Mouse (Mus musculus) cerebellum, adult 2 months (tissue): ENCODE results near the gene Zfp770.

ENCODE experiments used
- CTCF ChIP-seq: fragments of 200-500 bp; IDR thresholded peaks from 2 replicates; pipeline ENCODE4 v1.5.1; 2011; ENCODE audit warnings: low read depth, mild to moderate bottlenecking, control low read depth, low read length, moderate library complexity, borderline replicate concordance; ENCODE audit not compliant: insufficient read depth
- POLR2A ChIP-seq: fragments of 200-500 bp; IDR thresholded peaks from 2 replicates; pipeline ENCODE4 v1.6.1; 2011; ENCODE audit warnings: low read length, control low read depth, borderline replicate concordance; ENCODE audit not compliant: insufficient read depth

DNA sequence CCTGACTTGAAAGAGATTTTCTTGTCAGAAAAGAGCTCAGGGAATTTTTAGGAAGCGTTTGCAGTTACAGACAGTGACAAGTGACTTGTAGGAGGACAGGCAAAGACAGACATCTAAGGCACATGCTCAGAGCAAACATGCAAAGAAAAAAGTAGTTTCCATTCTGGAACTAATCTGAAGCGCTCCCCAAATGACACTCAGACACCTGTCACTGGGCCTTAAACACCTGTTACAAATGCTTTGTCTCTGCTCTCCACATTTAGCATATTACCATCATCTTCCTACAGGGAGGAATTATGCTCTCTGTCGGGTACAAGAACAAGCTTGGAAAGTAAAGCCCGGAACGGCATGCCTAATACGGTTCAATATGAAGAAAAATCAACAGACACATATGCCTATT, 57.4 kb downstream of the Zfp770 start:
- no peak for TF ChIP-seq POLR2A
- no peak for TF ChIP-seq CTCF
